Mouse (Mus musculus) macrophage (primary cell): ENCODE data around the gene Tnfrsf9. TPM values are rescaled to one million over a fixed set of nuclear protein-coding genes. Genes with fewer than 3 reads are reported as not detected.

Experiments
- H3K27ac ChIP-seq: fragments of 350-480 bp; formaldehyde crosslinking; 2 replicates; pipeline ENCODE4 v1.9.0; 2021
- H3K36me3 ChIP-seq: fragments of 350-480 bp; formaldehyde crosslinking; 2 replicates; pipeline ENCODE4 v1.9.0; 2021; ENCODE audit errors: inconsistent target
- H3K4me3 ChIP-seq: fragments of 350-480 bp; formaldehyde crosslinking; 2 replicates; pipeline ENCODE4 v1.9.0; 2021; ENCODE audit errors: inconsistent target
- H3K79me2 ChIP-seq: fragments of 350-480 bp; formaldehyde crosslinking; 2 replicates; pipeline ENCODE4 v1.9.0; 2021; ENCODE audit errors: inconsistent target
- WGBS: methylation state at CpG from one replicate; pipeline ENCODE4 v1.1.7; 2026; ENCODE audit warnings: inconsistent platforms; ENCODE audit not compliant: missing documents; 5-methylcytosine and 5-hydroxymethylcytosine counted together
- polyA plus RNA-seq: library from polyadenylated mRNA; stranded (reverse); fragments of 250-400 nt; gene quantifications from 3 replicates; pipeline ENCODE4 v1.2.4, GENCODE M21; 2018; ENCODE audit warnings: inconsistent platforms

The Tnfrsf9 gene
- polyA plus RNA-seq, 1 experiment from 2014 or later: 0.17 TPM

- no peak overlapping the region for H3K4me3 ChIP-seq
- no peak overlapping the region for H3K27ac ChIP-seq
- H3K79me2 ChIP-seq: no peaks in the 10 kb centered on the region
- no peaks in the 10 kb centered on the region for H3K36me3 ChIP-seq
- 78% methylated on average over 1 of the region's 1 CpGs for WGBS
Measured at GRCm38 (mm10) chr4:150933503-150933902, 19.1 kb downstream of the Tnfrsf9 start.

GRCm38 (mm10) chr4:150937293-150938062 lies 23.1 kb downstream of the Tnfrsf9 start:
- WGBS: 64% methylated on average over 16 of the region's 16 CpGs
- no peak overlapping the region for H3K4me3 ChIP-seq
- H3K27ac ChIP-seq: no peak overlapping the region
- H3K36me3 ChIP-seq: no peaks in the 10 kb centered on the region
- no peaks in the 10 kb centered on the region for H3K79me2 ChIP-seq

GRCm38 (mm10) chr4:150938063-150938452 lies 23.7 kb downstream of the Tnfrsf9 start:
- Histone ChIP-seq H3K36me3 (no peaks in the 10 kb centered on the region), H3K27ac (no peak overlapping the region), H3K4me3 (no peak overlapping the region), H3K79me2 (no peaks in the 10 kb centered on the region)
- WGBS: 35% methylated on average over 14 of the region's 14 CpGs

- 87% methylated on average over 13 of the region's 13 CpGs for WGBS
- Histone ChIP-seq H3K27ac (no peak overlapping the region), H3K79me2 (no peaks in the 10 kb centered on the region), H3K4me3 (no peak overlapping the region), H3K36me3 (no peaks in the 10 kb centered on the region)
Measured at GRCm38 (mm10) chr4:150939991-150940651, 25.8 kb downstream of the Tnfrsf9 start.

GRCm38 (mm10) chr4:150944707-150945106 lies 30.3 kb downstream of the Tnfrsf9 start:
- H3K4me3 ChIP-seq: no peak overlapping the region
- H3K79me2 ChIP-seq: no peaks in the 10 kb centered on the region
- H3K36me3 ChIP-seq: no peaks in the 10 kb centered on the region
- 94% methylated on average over 7 of the region's 7 CpGs for WGBS
- H3K27ac ChIP-seq: no peak overlapping the region

- no peaks in the 10 kb centered on the region for H3K79me2 ChIP-seq
- no peak overlapping the region for H3K27ac ChIP-seq
- WGBS: 82% methylated on average over 10 of the region's 10 CpGs
- H3K4me3 ChIP-seq: no peak overlapping the region
- H3K36me3 ChIP-seq: no peaks in the 10 kb centered on the region
Measured at GRCm38 (mm10) chr4:150950972-150951371, 36.6 kb downstream of the Tnfrsf9 start.

GRCm38 (mm10) chr4:150956369-150957105 lies 42.2 kb downstream of the Tnfrsf9 start:
- 89% methylated on average over 13 of the region's 13 CpGs for WGBS
- no peaks in the 10 kb centered on the region for H3K36me3 ChIP-seq
- H3K4me3 ChIP-seq: no peak overlapping the region
- H3K79me2 ChIP-seq: no peaks in the 10 kb centered on the region
- H3K27ac ChIP-seq: no peak overlapping the region

GRCm38 (mm10) chr4:150957106-150957458 lies 42.7 kb downstream of the Tnfrsf9 start:
- Histone ChIP-seq H3K79me2 (no peaks in the 10 kb centered on the region), H3K36me3 (no peaks in the 10 kb centered on the region), H3K27ac (no peak overlapping the region), H3K4me3 (no peak overlapping the region)
- 77% methylated on average over 1 of the region's 1 CpGs for WGBS

GRCm38 (mm10) chr4:150958536-150958935 lies 44.2 kb downstream of the Tnfrsf9 start:
- H3K36me3 ChIP-seq: no peaks in the 10 kb centered on the region
- no peak overlapping the region for H3K4me3 ChIP-seq
- no peak overlapping the region for H3K27ac ChIP-seq
- 80% methylated on average over 7 of the region's 7 CpGs for WGBS
- H3K79me2 ChIP-seq: no peaks in the 10 kb centered on the region

GRCm38 (mm10) chr4:150962231-150962630 lies 47.9 kb downstream of the Tnfrsf9 start:
- no peak overlapping the region for H3K4me3 ChIP-seq

GRCm38 (mm10) chr4:150963711-150964110 lies 49.3 kb downstream of the Tnfrsf9 start:
- WGBS: 62% methylated on average over 2 of the region's 2 CpGs
- no peaks in the 10 kb centered on the region for H3K36me3 ChIP-seq
- no peaks in the 10 kb centered on the region for H3K79me2 ChIP-seq
- no peak overlapping the region for H3K27ac ChIP-seq
- H3K4me3 ChIP-seq: no peak overlapping the region

More at GRCm38 (mm10) chr4:150962231-150962630, 47.9 kb downstream of the Tnfrsf9 start:
- no peak overlapping the region for H3K27ac ChIP-seq
- 68% methylated on average over 6 of the region's 6 CpGs for WGBS
- H3K79me2 ChIP-seq: no peaks in the 10 kb centered on the region
- no peaks in the 10 kb centered on the region for H3K36me3 ChIP-seq

- peak overlapping the region; percentile 19 for H3K4me3 ChIP-seq
- H3K79me2 ChIP-seq: no peaks in the 10 kb centered on the region
- 6% methylated on average over 25 of the region's 25 CpGs for WGBS
- no peaks in the 10 kb centered on the region for H3K36me3 ChIP-seq
- no peak overlapping the region for H3K27ac ChIP-seq
Measured at GRCm38 (mm10) chr4:150964635-150965554, 50.5 kb downstream of the Tnfrsf9 start.

GRCm38 (mm10) chr4:150965555-150965951 lies 51.2 kb downstream of the Tnfrsf9 start:
- Histone ChIP-seq H3K79me2 (no peaks in the 10 kb centered on the region), H3K36me3 (no peaks in the 10 kb centered on the region), H3K27ac (no peak overlapping the region), H3K4me3 (no peak overlapping the region)
- 80% methylated on average over 11 of the region's 11 CpGs for WGBS

- WGBS: 21% methylated on average over 7 of the region's 7 CpGs
- no peak overlapping the region for H3K27ac ChIP-seq
- H3K36me3 ChIP-seq: no peaks in the 10 kb centered on the region
- H3K79me2 ChIP-seq: no peaks in the 10 kb centered on the region
- H3K4me3 ChIP-seq: no peak overlapping the region
Measured at GRCm38 (mm10) chr4:150966556-150966955, 52.2 kb downstream of the Tnfrsf9 start.
